Mouse (Mus musculus): ENCODE results near the gene Ift22. TPM values are rescaled to one million over a fixed set of nuclear protein-coding genes. Genes with fewer than 3 reads are reported as not detected.
A peak's percentile ranks its signal among the peaks of the same experiment; 100 is the strongest.
"Not testable (repeated sequence)": the region's sequence is repeated elsewhere in the genome, so short reads cannot be mapped to it uniquely, and the experiment has no call there.

Ift22 gene
- total RNA-seq, 2 experiments from 2014 or later, result 94.8 to 95.0 TPM

- peak; percentile 54 for TF ChIP-seq CTCF (IDR thresholded peaks at IDR 0.05)
- intact Hi-C loops (cut with DNase I), result no loop called here
- H3K4me3 ChIP-seq, result no peak overlapping the region
- no peak for DNase-seq (ENCODE audit: extremely low spot score in 1 of 2, low spot score in 2 of 2)
- no peak overlapping the region for H3K27ac ChIP-seq
These were observed 28.1 kb downstream of the Ift22 start for GRCm38 (mm10) chr5:136935905-136936695.

- TF ChIP-seq CTCF (IDR thresholded peaks at IDR 0.05), result no peak
- intact Hi-C loops (cut with DNase I), result no loop called here
- no peak overlapping the region for H3K27ac ChIP-seq
- no peak overlapping the region for H3K4me3 ChIP-seq
- DNase-seq (ENCODE audit: extremely low spot score in 1 of 2, low spot score in 2 of 2), result no peak
These were observed 28.8 kb downstream of the Ift22 start for GRCm38 (mm10) chr5:136936750-136937149.

- Histone ChIP-seq H3K4me3 (no peak overlapping the region), H3K27ac (no peak overlapping the region)
- intact Hi-C loops (cut with DNase I), result no loop called here
- TF ChIP-seq CTCF (IDR thresholded peaks at IDR 0.05), result no peak
- no peak for DNase-seq (ENCODE audit: extremely low spot score in 1 of 2, low spot score in 2 of 2)
These were observed 29.7 kb downstream of the Ift22 start for GRCm38 (mm10) chr5:136937621-136938020.

- no peak for DNase-seq (ENCODE audit: extremely low spot score in 1 of 2, low spot score in 2 of 2)
- H3K27ac ChIP-seq, result no peak overlapping the region
- intact Hi-C loops (cut with DNase I), result no loop called here
- H3K4me3 ChIP-seq, result no peak overlapping the region
- peak; percentile 46 for TF ChIP-seq CTCF (IDR thresholded peaks at IDR 0.05)
These were observed 31.3 kb downstream of the Ift22 start for GRCm38 (mm10) chr5:136939284-136939683.

- intact Hi-C loops (cut with DNase I); DNase-seq (ENCODE audit: extremely low spot score in 1 of 2, low spot score in 2 of 2); H3K4me3 ChIP-seq; H3K27ac ChIP-seq: not testable (repeated sequence)
These were observed 32.1 kb downstream of the Ift22 start for GRCm38 (mm10) chr5:136940029-136940428.

- H3K27ac ChIP-seq, result no peak overlapping the region
- intact Hi-C loops (cut with DNase I), result no loop called here
- no peak for TF ChIP-seq CTCF (IDR thresholded peaks at IDR 0.05)
- no peak overlapping the region for H3K4me3 ChIP-seq
- DNase-seq (ENCODE audit: extremely low spot score in 1 of 2, low spot score in 2 of 2), result no peak
These were observed 33.1 kb downstream of the Ift22 start for GRCm38 (mm10) chr5:136940845-136941560.

- Histone ChIP-seq H3K27ac (no peak overlapping the region), H3K4me3 (no peak overlapping the region)
- intact Hi-C loops (cut with DNase I), result no loop called here
- no peak for DNase-seq (ENCODE audit: extremely low spot score in 1 of 2, low spot score in 2 of 2)
- TF ChIP-seq CTCF (IDR thresholded peaks at IDR 0.05), result no peak
These were observed 34.8 kb downstream of the Ift22 start for GRCm38 (mm10) chr5:136942781-136943180.

GRCm38 (mm10) chr5:136943382-136943781, 35.4 kb downstream of the Ift22 start:
- intact Hi-C loops (cut with DNase I), result no loop called here
- no peak overlapping the region for H3K27ac ChIP-seq
- no peak for DNase-seq (ENCODE audit: extremely low spot score in 1 of 2, low spot score in 2 of 2)

GRCm38 (mm10) chr5:136945084-136945483, 37.1 kb downstream of the Ift22 start:
- intact Hi-C loops (cut with DNase I), result no loop called here

More at GRCm38 (mm10) chr5:136943382-136943781, 35.4 kb downstream of the Ift22 start:
- TF ChIP-seq CTCF (IDR thresholded peaks at IDR 0.05), result no peak
- no peak overlapping the region for H3K4me3 ChIP-seq

GRCm38 (mm10) chr5:136947874-136948273, 39.9 kb downstream of the Ift22 start:
- Histone ChIP-seq H3K4me3 (no peak overlapping the region), H3K27ac (no peak overlapping the region)
- intact Hi-C loops (cut with DNase I), result no loop called here
- no peak for TF ChIP-seq CTCF (IDR thresholded peaks at IDR 0.05)
- no peak for DNase-seq (ENCODE audit: extremely low spot score in 1 of 2, low spot score in 2 of 2)

More at GRCm38 (mm10) chr5:136945084-136945483, 37.1 kb downstream of the Ift22 start:
- Histone ChIP-seq H3K4me3 (no peak overlapping the region), H3K27ac (no peak overlapping the region)
- no peak for TF ChIP-seq CTCF (IDR thresholded peaks at IDR 0.05)
- DNase-seq (ENCODE audit: extremely low spot score in 1 of 2, low spot score in 2 of 2), result no peak

- H3K4me3 ChIP-seq; H3K27ac ChIP-seq; DNase-seq (ENCODE audit: extremely low spot score in 1 of 2, low spot score in 2 of 2); intact Hi-C loops (cut with DNase I): not testable (repeated sequence)
These were observed 41.8 kb downstream of the Ift22 start for GRCm38 (mm10) chr5:136949551-136950336.

- DNase-seq (ENCODE audit: extremely low spot score in 1 of 2, low spot score in 2 of 2), result no peak
- no peak for TF ChIP-seq CTCF (IDR thresholded peaks at IDR 0.05)
- H3K4me3 ChIP-seq, result no peak overlapping the region
- H3K27ac ChIP-seq, result no peak overlapping the region
- intact Hi-C loops (cut with DNase I), result no loop called here
These were observed 42.6 kb downstream of the Ift22 start for GRCm38 (mm10) chr5:136950521-136950920.

Measured in left cerebral cortex, adult 2 months (tissue).